Comparison of ENCODE assay signal across 29 mouse cellular contexts in genomic region chr5:26907151-26907550, GRCm38 (mm10).
DNase-seq lines count a peak whose midpoint lies in the region; ATAC-seq and TF ChIP-seq lines count a peak whose summit lies in the region.
"Had no signal": no experiment of that assay in that cellular context is flagged by ENCODE, and none has a peak within 500 bp of the region (broad histone marks: within the 10 kb centered on the region; RNA-seq: fewer than 3 reads in every experiment).

No protein-coding gene starts in this region.

- peak overlapping the region; percentile 58 for H3K4me2 ChIP-seq in forebrain, postnatal 0 days (ENCODE audit: low read depth)
- H3K4me2 ChIP-seq in midbrain, embryonic 16.5 days (ENCODE audit: low read length): peak overlapping the region; percentile 61
- H3K4me2 ChIP-seq: embryonic facial prominence, embryonic 13.5 days; heart, embryonic 11.5 days; limb, embryonic 15.5 days; lung, embryonic 15.5 days; stomach, embryonic 15.5 days had no signal

- H3K9ac ChIP-seq in forebrain, postnatal 0 days: no peak overlapping the region
- H3K9ac ChIP-seq in midbrain, embryonic 16.5 days (ENCODE audit: low read depth, low read length): no peak overlapping the region
- H3K9ac ChIP-seq: embryonic facial prominence, embryonic 13.5 days; limb, embryonic 15.5 days; liver, embryonic 14.5 days; lung, embryonic 15.5 days; stomach, embryonic 15.5 days had no signal

- H3K36me3 ChIP-seq in forebrain, postnatal 0 days (ENCODE audit: insufficient read depth): no peaks in the 10 kb centered on the region
- no peaks in the 10 kb centered on the region for H3K36me3 ChIP-seq in midbrain, embryonic 16.5 days (ENCODE audit: control insufficient read depth, insufficient read depth, low read length)
- H3K36me3 ChIP-seq: embryonic facial prominence, embryonic 13.5 days; G1E; limb, embryonic 15.5 days; lung, embryonic 15.5 days; stomach, embryonic 15.5 days had no signal

- H3K27ac ChIP-seq in forebrain, postnatal 0 days (ENCODE audit: low read depth, low read length): no peak overlapping the region
- H3K27ac ChIP-seq in midbrain, embryonic 16.5 days (ENCODE audit: low read length): 0 out of 2 replicates have a peak overlapping the region, but pooled peaks have one; percentile 8
- H3K27ac ChIP-seq: embryonic facial prominence, embryonic 13.5 days; gastrocnemius, adult 2 months; limb, embryonic 15.5 days; liver, embryonic 14.5 days; lung, embryonic 15.5 days; stomach, embryonic 15.5 days had no signal

- peak; percentile 55 for DNase-seq in heart, adult 11 months
- DNase-seq in heart, adult 18-20 months: no peak
- peak; percentile 67 for DNase-seq in brain, embryonic 14.5 days (ENCODE audit: low read depth)
- DNase-seq in forebrain, postnatal 0 days: no peak
- no peak for DNase-seq in adrenal gland, adult 2 months
- DNase-seq: adrenal gland, adult 8-10 months; B cell, adult 2 months; cerebellum, adult 8-10 months; cerebellum, postnatal 36 days; embryo, embryonic 11 days; gastrocnemius, adult 2 months; kidney, postnatal 25 days; left cerebral cortex, postnatal 4 days; lung, postnatal 36 days; thymus, postnatal 25 days had no signal

- TF ChIP-seq CTCF in brain, embryonic 14.5 days (IDR thresholded peaks at IDR 0.05; ENCODE audit: borderline replicate concordance, extremely low read depth, insufficient read depth, insufficient read length): no peak
- no peak for TF ChIP-seq CTCF in forebrain, postnatal 0 days (IDR thresholded peaks at IDR 0.05; ENCODE audit: low read depth)

- peaks cover 4% of the 10 kb centered on the region; the same call in 1 of the 2 replicates for H3K4me1 ChIP-seq in forebrain, postnatal 0 days (ENCODE audit: insufficient read depth)
- peaks cover 16% of the 10 kb centered on the region for H3K4me1 ChIP-seq in midbrain, embryonic 16.5 days (ENCODE audit: control insufficient read depth, insufficient read depth, low read length)

- peak overlapping the region; percentile 11; the same call in 1 of the 2 replicates for H3K4me3 ChIP-seq in forebrain, postnatal 0 days (ENCODE audit: low read depth, low read length)
- peak overlapping the region; percentile 57; the same call in 1 of the 2 replicates for H3K4me3 ChIP-seq in midbrain, embryonic 16.5 days (ENCODE audit: low read depth, low read length)
- H3K4me3 ChIP-seq: embryonic facial prominence, embryonic 13.5 days; erythroblast, embryonic 14.5 days; gastrocnemius, adult 2 months; limb, embryonic 15.5 days; lung, embryonic 15.5 days; megakaryocyte, embryonic 14.5 days; stomach, embryonic 15.5 days had no signal

- H3K9me3 ChIP-seq in forebrain, postnatal 0 days (ENCODE audit: low read length): no peaks in the 10 kb centered on the region
- H3K9me3 ChIP-seq in midbrain, embryonic 16.5 days (replicated peaks; ENCODE audit: control insufficient read depth, low read length, poor library complexity, severe bottlenecking): no peaks in the 10 kb centered on the region
- H3K9me3 ChIP-seq: embryonic facial prominence, embryonic 13.5 days; limb, embryonic 15.5 days; lung, embryonic 15.5 days; stomach, embryonic 15.5 days had no signal

- H3K27me3 ChIP-seq in forebrain, postnatal 0 days (ENCODE audit: insufficient read depth, low read length): no peaks in the 10 kb centered on the region
- no peaks in the 10 kb centered on the region for H3K27me3 ChIP-seq in midbrain, embryonic 16.5 days (ENCODE audit: control insufficient read depth, insufficient read depth, low read depth, low read length)
- H3K27me3 ChIP-seq: CH12.LX, Patski had no signal

- ATAC-seq in forebrain, postnatal 0 days: no peak
- ATAC-seq in midbrain, embryonic 16.5 days: no peak
- no peak for ATAC-seq in granulocyte monocyte progenitor cell, adult 5-6 weeks (replicated peaks; ENCODE audit: poor library complexity, severe bottlenecking)
- ATAC-seq: intestine, postnatal 0 days; Patski had no signal

- 28% methylated on average over 7 of the region's 7 CpGs for WGBS in forebrain, postnatal 0 days
- 65% methylated on average over 7 of the region's 7 CpGs for WGBS in midbrain, embryonic 16.5 days

- TF ChIP-seq POLR2A in brain, embryonic 14.5 days (IDR thresholded peaks at IDR 0.05; ENCODE audit: borderline replicate concordance, extremely low read depth, insufficient read depth, insufficient read length, poor library complexity, severe bottlenecking): no peak

Comparison
In these comparisons a context has a peak if more than half of its experiments do, and no peak if none do; other contexts are left out.
1. DNase-seq: peak in heart, adult 11 months (single experiment) and brain, embryonic 14.5 days (single experiment); none in heart, adult 18-20 months (0 of 2), forebrain, postnatal 0 days (single experiment) and adrenal gland, adult 2 months (single experiment).